Mouse (Mus musculus) lung, postnatal 0 days (tissue): Measurements from ENCODE around the gene Meltf.

Experiments used
- CTCF ChIP-seq: IDR thresholded peaks from 2 replicates; pipeline ENCODE4 v1.5.1; 2016; ENCODE audit warnings: antibody characterized with exemption, mild to moderate bottlenecking
- EP300 ChIP-seq: IDR thresholded peaks from 2 replicates; pipeline ENCODE4 v1.6.1; 2016; ENCODE audit warnings: antibody characterized with exemption, mild to moderate bottlenecking, control low read depth

GRCm38 (mm10) chr16:31873721-31874120 is 4.9 kb upstream of the Meltf start:
- TF ChIP-seq CTCF (no peak), EP300 (no peak)
